Mouse (Mus musculus): ENCODE data around the gene Trim41. TPM values are rescaled to one million over a fixed set of nuclear protein-coding genes. Genes with fewer than 3 reads are reported as not detected.
A peak's percentile ranks its signal among the peaks of the same experiment; 100 is the strongest.
"Not testable (repeated sequence)": the region's sequence is repeated elsewhere in the genome, so short reads cannot be mapped to it uniquely, and the experiment has no call there.

Gene Trim41
- polyA plus RNA-seq, 1 experiment from 2014 or later = 6.2 TPM

- peaks cover 46% of the 10 kb centered on the region for H3K27me3 ChIP-seq
- no peak overlapping the region for H3K9ac ChIP-seq (replicated peaks)
- H3K36me3 ChIP-seq = no peaks in the 10 kb centered on the region
- no peak overlapping the region for H3K4me3 ChIP-seq
- WGBS = 71% methylated on average over 6 of the region's 6 CpGs
- ATAC-seq (ENCODE audit: low FRiP score, low read depth) = no peak
- peaks cover 11% of the 10 kb centered on the region; the same call in 1 of the 2 replicates for H3K4me1 ChIP-seq
- H3K27ac ChIP-seq (replicated peaks) = no peak overlapping the region
- no peak overlapping the region for H3K4me2 ChIP-seq (replicated peaks)
- H3K9me3 ChIP-seq = no peaks in the 10 kb centered on the region
Measured at GRCm38 (mm10) chr11:48835923-48836322, 18.8 kb upstream of the Trim41 start.

- no peaks in the 10 kb centered on the region for H3K9me3 ChIP-seq
- H3K9ac ChIP-seq (replicated peaks) = peak overlapping the region; percentile 47; the same call in 1 of the 2 replicates
- ATAC-seq (ENCODE audit: low FRiP score, low read depth) = peak; percentile 77
- H3K4me3 ChIP-seq = peak overlapping the region; percentile 55
- peak overlapping the region; percentile 58 for H3K4me2 ChIP-seq (replicated peaks)
- under 1% methylated on average over 30 of the region's 30 CpGs for WGBS
- H3K27me3 ChIP-seq = peaks cover 40% of the 10 kb centered on the region
- peak overlapping the region; percentile 56; the same call in 1 of the 2 replicates for H3K27ac ChIP-seq (replicated peaks)
- peaks cover 11% of the 10 kb centered on the region; the same call in 1 of the 2 replicates for H3K4me1 ChIP-seq
- H3K36me3 ChIP-seq = no peaks in the 10 kb centered on the region
Measured at GRCm38 (mm10) chr11:48833731-48834639, 16.8 kb upstream of the Trim41 start.

GRCm38 (mm10) chr11:48833078-48833730 lies 16.1 kb upstream of the Trim41 start:
- Histone ChIP-seq H3K4me1 (peaks cover 5% of the 10 kb centered on the region; the same call in 1 of the 2 replicates), H3K9ac (replicated peaks) (no peak overlapping the region), H3K4me3 (peak overlapping the region; percentile 55), H3K27me3 (peaks cover 36% of the 10 kb centered on the region), H3K9me3 (no peaks in the 10 kb centered on the region), H3K4me2 (replicated peaks) (peak overlapping the region; percentile 58), H3K36me3 (no peaks in the 10 kb centered on the region), H3K27ac (replicated peaks) (no peak overlapping the region)
- ATAC-seq (ENCODE audit: low FRiP score, low read depth) = no peak
- WGBS = 43% methylated on average over 8 of the region's 9 CpGs

GRCm38 (mm10) chr11:48831273-48831672 lies 14.1 kb upstream of the Trim41 start:
- Histone ChIP-seq H3K4me2 (replicated peaks) (no peak overlapping the region), H3K36me3 (no peaks in the 10 kb centered on the region), H3K27me3 (peaks cover 29% of the 10 kb centered on the region), H3K4me1 (peaks cover 2% of the 10 kb centered on the region; the same call in 1 of the 2 replicates), H3K27ac (replicated peaks) (no peak overlapping the region), H3K9ac (replicated peaks) (no peak overlapping the region), H3K9me3 (no peaks in the 10 kb centered on the region), H3K4me3 (no peak overlapping the region)
- 80% methylated on average over 2 of the region's 2 CpGs for WGBS
- no peak for ATAC-seq (ENCODE audit: low FRiP score, low read depth)

GRCm38 (mm10) chr11:48830279-48830678 lies 13.1 kb upstream of the Trim41 start:
- peaks cover 2% of the 10 kb centered on the region; the same call in 1 of the 2 replicates for H3K4me1 ChIP-seq
- H3K36me3 ChIP-seq = no peaks in the 10 kb centered on the region
- no peak overlapping the region for H3K4me3 ChIP-seq
- no peak overlapping the region for H3K4me2 ChIP-seq (replicated peaks)
- WGBS = 86% methylated on average over 2 of the region's 2 CpGs
- H3K9me3 ChIP-seq = no peaks in the 10 kb centered on the region
- no peak overlapping the region for H3K27ac ChIP-seq (replicated peaks)
- H3K9ac ChIP-seq (replicated peaks) = no peak overlapping the region
- ATAC-seq (ENCODE audit: low FRiP score, low read depth) = no peak
- peaks cover 21% of the 10 kb centered on the region; the same call in 1 of the 2 replicates for H3K27me3 ChIP-seq

- no peak overlapping the region for H3K4me2 ChIP-seq (replicated peaks)
- peaks cover 33% of the 10 kb centered on the region for H3K27me3 ChIP-seq
- H3K9ac ChIP-seq (replicated peaks) = no peak overlapping the region
- H3K9me3 ChIP-seq = no peaks in the 10 kb centered on the region
- no peaks in the 10 kb centered on the region for H3K36me3 ChIP-seq
- no peak for ATAC-seq (ENCODE audit: low FRiP score, low read depth)
- H3K4me1 ChIP-seq = peaks cover 12% of the 10 kb centered on the region
- no peak overlapping the region for H3K4me3 ChIP-seq
- WGBS = 74% methylated on average over 6 of the region's 6 CpGs
- no peak overlapping the region for H3K27ac ChIP-seq (replicated peaks)
Measured at GRCm38 (mm10) chr11:48827926-48828325, 10.8 kb upstream of the Trim41 start.

GRCm38 (mm10) chr11:48826752-48827096 lies 9.6 kb upstream of the Trim41 start:
- no peak overlapping the region; the same call in 1 of the 2 replicates for H3K27ac ChIP-seq (replicated peaks)
- ATAC-seq (ENCODE audit: low FRiP score, low read depth) = peak; percentile 50; the same call in 1 of the 2 replicates
- no peaks in the 10 kb centered on the region for H3K9me3 ChIP-seq
- WGBS = 2% methylated on average over 6 of the region's 6 CpGs
- peak overlapping the region; percentile 44 for H3K4me3 ChIP-seq
- peaks cover 40% of the 10 kb centered on the region for H3K27me3 ChIP-seq
- H3K4me2 ChIP-seq (replicated peaks) = peak overlapping the region; percentile 54
- H3K9ac ChIP-seq (replicated peaks) = peak overlapping the region; percentile 39; the same call in 1 of the 2 replicates
- H3K4me1 ChIP-seq = peaks cover 12% of the 10 kb centered on the region
- no peaks in the 10 kb centered on the region for H3K36me3 ChIP-seq

- Histone ChIP-seq H3K4me3 (peak within 1 kb of the TSS; percentile 44), H3K4me1 (peaks cover 12% of the 10 kb centered on the region), H3K27me3 (peaks cover 40% of the 10 kb centered on the region), H3K4me2 (replicated peaks) (peak within 1 kb of the TSS; percentile 54), H3K9ac (replicated peaks) (peak within 1 kb of the TSS; percentile 39; the same call in 1 of the 2 replicates)
- ATAC-seq (ENCODE audit: low FRiP score, low read depth) = peak; percentile 82
- H3K27ac ChIP-seq (replicated peaks); H3K36me3 ChIP-seq; H3K9me3 ChIP-seq: not testable (repeated sequence)
- under 1% methylated on average over 47 of the region's 92 CpGs for WGBS
Measured at GRCm38 (mm10) chr11:48825979-48826751, 9.0 kb upstream of the Trim41 start, which contains the start of the genes Trim7 and Gm12184. Trim7 (plus strand) TSS chr11:48826140. Gm12184 (minus strand) TSS chr11:48826655.

GRCm38 (mm10) chr11:48824311-48824830 lies 7.2 kb upstream of the Trim41 start:
- 4% methylated on average over 22 of the region's 22 CpGs for WGBS
- peak overlapping the region; percentile 20; the same call in 1 of the 2 replicates for H3K9ac ChIP-seq (replicated peaks)

GRCm38 (mm10) chr11:48823536-48823972 lies 6.4 kb upstream of the Trim41 start:
- Histone ChIP-seq H3K27me3 (peaks cover 26% of the 10 kb centered on the region), H3K4me1 (peaks cover 12% of the 10 kb centered on the region), H3K27ac (replicated peaks) (no peak overlapping the region), H3K36me3 (no peaks in the 10 kb centered on the region), H3K9me3 (no peaks in the 10 kb centered on the region), H3K4me2 (replicated peaks) (peak overlapping the region; percentile 54), H3K4me3 (peak overlapping the region; percentile 38), H3K9ac (replicated peaks) (no peak overlapping the region)
- ATAC-seq (ENCODE audit: low FRiP score, low read depth) = no peak
- under 1% methylated on average over 15 of the region's 15 CpGs for WGBS

More at GRCm38 (mm10) chr11:48824311-48824830, 7.2 kb upstream of the Trim41 start:
- Histone ChIP-seq H3K9me3 (no peaks in the 10 kb centered on the region), H3K36me3 (no peaks in the 10 kb centered on the region), H3K4me1 (peaks cover 12% of the 10 kb centered on the region), H3K27me3 (peaks cover 33% of the 10 kb centered on the region), H3K4me3 (peak overlapping the region; percentile 38), H3K27ac (replicated peaks) (no peak overlapping the region), H3K4me2 (replicated peaks) (peak overlapping the region; percentile 54)
- no peak for ATAC-seq (ENCODE audit: low FRiP score, low read depth)
